Mouse (Mus musculus) kidney, postnatal 25 days (tissue): ENCODE results near the gene Miga1.
A peak's percentile ranks its signal among the peaks of the same experiment; 100 is the strongest.

Experiments used
- DNase-seq, 2 experiments: peaks; one replicate each; pipeline ENCODE4 v3.0.0; 2021; ENCODE audit warnings: mixed read lengths in 2 of 2

Gene Miga1

DNA sequence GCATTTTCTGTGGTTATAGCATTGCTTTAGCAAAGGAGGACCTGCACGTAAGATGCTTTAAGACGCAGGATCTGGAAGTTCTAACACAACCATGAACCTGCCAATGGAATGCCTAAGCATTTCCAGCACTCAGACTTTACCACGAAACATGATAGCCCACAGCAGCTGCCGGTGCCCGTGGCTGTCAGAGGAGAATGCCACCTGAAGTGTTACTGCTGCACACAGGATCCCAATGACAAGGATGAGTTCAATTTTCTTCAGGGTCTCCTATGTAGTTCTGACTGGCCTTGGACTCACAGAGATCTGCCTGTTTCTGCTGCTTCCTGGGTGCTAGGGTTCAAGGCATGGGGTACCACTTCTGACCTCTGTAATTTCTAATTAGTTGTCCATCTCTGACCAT, 55.4 kb downstream of the Miga1 start:
- no peak for DNase-seq

DNA sequence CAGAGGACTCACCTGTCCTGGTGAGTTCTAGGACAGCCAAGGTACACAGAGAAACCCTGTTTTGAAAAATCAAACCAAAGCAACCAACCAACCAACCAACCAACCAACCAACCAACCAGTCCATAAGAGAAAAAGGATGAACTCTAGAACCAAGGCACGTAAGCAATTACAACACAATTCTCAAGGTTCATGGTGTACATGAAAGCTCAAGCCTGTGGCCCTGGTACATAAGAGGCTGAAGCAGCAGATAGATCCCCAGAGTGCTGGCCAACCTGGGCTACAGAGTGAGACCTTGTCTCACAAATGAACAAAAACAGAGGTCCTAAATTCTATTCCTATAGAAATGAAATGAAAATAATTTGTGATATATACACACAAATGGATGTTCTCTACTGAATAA, 55.9 kb downstream of the Miga1 start:
- no peak for DNase-seq

DNA sequence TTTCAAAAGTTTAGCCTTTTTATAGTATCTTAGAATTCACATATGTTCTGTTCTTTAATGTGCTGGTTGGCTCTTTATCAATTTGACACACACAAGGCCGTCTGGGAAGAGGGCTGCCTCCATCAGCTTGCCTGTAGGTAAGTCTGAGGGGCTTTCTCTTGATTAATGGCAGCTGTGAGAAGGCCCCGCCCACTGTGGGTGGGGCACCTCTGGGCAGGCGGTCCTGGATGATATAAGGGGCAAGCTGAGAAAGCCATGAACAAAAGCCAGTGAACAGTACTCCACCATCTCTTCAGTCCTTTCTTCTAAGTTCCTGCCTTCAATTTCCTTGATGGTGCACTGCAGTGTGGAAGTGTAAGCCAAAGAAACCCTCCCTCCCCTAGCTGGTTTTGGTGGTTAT, 58.1 kb downstream of the Miga1 start:
- DNase-seq: no peak

DNA sequence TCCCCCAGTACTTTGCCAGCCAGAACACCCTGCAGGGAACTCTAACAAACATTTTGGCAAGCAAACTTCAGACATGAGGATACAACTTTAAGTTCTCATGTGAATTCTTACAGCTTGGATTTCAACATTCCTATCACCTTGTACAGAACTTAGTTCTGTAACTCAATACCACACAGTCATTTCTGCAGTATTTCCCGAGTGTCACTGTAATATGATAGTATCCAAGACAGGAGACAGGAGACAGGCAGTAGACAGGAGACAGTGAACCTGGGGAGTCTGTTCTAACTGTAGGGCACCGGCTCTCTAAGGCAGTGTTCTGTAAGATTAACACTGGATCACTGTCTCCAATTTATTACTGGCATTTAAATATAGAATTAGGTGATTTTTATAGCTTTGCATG, 61.8 kb downstream of the Miga1 start:
- DNase-seq: no peak

DNA sequence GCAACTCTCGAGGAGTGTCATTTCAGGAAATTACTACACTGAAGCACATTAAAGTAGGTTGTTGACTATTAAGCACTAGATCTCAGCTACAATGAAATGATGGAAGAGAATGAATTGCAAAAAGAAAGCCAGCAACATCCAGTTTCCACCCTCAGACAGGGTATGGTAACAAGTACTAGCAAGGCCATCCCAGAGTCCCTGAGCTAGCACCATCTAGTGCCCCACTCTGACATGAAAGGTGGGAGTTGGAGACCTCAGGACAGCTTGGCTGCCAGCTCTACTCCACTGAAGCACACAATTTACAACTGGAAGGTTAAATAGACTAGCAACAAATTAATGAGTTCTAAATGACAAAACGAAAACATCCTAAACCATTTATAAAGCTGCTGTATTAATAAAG, 62.3 kb downstream of the Miga1 start:
- DNase-seq: no peak

DNA sequence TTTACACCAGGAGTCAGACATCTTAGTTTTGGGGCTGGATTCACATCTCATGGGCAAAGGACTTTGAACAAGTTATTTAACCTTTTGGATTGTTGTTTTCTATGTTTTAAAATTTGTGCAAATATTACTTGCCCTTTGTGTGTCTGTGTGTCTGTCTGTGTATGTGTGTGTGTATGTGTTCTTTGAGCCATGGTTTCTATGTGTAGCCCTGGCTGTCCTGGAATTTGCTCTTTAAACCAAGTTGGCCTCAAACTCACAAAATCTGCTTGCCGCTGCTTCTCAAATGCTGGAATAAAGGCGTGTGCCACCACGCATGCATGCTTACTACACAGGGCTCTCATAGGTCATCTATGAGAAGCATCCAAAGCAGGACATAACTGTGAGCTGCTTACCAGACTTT, 63.3 kb downstream of the Miga1 start:
- no peak for DNase-seq

DNA sequence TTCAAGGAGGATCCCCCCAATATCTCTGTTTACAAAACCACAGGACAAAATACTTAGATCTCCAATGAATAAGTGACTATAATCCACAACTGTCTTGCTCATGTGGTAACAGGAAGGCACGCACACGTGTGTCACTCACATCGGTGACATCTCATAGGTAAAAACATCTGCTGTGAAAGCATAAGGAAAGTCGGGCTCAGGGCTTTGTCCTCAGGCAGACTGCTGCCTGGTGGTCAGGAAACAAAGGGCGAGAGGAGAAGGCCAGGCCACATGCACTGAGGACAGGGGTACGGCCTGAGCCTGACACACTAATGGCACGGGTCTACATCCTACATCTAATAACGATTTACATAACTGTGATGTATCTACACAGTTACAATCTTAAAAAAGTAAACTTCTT, 65.2 kb downstream of the Miga1 start:
- DNase-seq: no peak

DNA sequence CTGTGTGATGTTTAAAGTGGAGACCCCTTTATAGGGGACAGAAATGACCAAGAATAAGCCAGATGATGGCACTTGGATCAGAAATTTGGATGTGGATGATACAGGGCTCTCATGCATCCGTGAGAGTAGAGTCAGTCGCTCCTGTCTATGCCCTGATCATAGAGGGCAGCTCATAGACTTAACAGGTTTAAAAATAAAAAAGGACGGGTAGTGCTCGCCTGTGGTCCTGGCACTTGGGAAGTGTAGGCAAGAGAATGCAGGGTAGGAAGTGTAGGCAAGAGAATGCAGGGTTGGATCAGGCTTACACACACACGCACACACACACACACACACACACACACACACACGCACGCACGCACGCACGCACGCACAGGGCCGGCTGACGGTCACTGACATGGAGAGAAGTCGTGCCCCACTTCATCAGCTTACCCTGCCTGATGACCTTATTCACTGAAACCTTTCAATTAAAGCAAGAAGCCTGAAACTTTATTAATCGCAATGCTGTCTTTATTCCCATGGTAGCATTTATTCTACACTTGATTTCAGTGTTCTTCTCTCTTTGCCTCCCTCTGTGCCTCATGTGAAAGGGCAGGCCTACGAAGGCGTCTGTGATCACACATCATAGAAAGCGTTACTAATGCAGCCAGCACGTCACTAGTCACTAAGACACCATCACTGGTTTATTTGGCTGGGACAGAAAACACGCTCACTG, 67.1 kb downstream of the Miga1 start:
- no peak for DNase-seq

DNA sequence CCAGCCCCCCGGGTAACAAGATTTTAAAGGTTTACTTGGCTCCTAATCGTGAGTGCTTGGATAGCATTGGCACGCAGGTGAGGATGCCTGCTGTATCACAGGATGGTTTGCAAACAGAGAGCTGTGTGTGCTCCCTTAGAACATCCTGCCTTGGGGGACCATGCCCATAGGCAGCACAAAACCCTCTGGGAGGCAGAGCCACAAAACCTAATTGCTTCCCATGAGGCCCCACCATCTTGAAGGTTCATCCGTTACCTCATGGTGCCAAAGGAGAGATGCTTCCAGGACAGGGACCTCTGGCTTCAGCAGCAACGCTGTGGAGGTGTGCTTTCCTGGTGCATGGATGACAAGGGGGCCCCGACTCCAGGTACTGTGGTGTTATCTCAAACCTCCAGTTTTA, 68.3 kb downstream of the Miga1 start:
- DNase-seq: no peak

DNA sequence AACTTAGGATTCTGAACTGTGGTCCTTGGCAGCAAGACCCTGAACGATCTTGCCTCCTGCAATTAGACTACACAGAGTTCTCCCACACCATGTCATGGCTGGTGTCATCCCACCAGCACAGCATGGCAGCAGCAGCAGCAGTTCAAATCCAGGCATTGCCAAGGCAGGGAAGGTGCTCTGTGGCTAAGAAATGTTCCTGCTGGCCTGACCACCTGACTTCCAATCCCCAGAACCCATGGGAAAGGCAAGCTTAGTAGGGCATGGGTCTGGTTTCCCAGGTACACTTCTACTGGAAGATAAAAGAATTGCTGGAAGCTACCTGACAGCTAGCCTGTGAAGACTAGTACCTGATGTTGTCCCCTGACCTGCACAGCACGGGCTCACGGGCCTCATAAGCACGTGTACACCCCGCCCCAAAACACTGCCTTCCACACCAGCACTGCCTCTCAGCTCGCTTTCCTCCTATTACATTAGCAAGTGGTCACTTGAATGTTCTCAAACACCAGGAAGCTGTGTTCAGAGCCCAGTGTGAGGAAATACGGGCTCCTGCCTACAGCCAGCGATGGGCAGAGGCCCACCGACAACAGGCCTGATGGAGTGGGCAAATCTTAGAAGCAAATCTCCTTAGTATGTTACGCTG, 69.0 kb downstream of the Miga1 start:
- DNase-seq: no peak

DNA sequence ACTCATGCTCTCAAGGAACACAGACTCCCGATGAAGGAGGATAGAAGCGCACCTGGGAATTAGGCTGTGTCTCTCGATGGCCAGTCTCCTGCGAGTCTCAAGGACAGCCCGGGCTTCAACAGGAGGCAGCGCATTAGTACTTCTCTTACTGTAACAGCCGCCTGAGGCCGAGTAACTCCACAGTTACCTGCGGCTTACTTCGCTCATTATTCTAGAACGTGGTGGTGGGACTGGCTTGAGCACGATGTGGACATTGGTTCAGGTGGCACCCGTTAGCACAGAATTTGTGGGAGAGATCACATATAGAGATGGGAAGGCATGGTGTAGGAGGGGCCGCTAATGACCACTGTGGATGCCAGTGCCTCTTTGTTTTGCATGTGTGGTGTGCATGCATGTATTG, 72.1 kb downstream of the Miga1 start:
- DNase-seq: no peak

DNA sequence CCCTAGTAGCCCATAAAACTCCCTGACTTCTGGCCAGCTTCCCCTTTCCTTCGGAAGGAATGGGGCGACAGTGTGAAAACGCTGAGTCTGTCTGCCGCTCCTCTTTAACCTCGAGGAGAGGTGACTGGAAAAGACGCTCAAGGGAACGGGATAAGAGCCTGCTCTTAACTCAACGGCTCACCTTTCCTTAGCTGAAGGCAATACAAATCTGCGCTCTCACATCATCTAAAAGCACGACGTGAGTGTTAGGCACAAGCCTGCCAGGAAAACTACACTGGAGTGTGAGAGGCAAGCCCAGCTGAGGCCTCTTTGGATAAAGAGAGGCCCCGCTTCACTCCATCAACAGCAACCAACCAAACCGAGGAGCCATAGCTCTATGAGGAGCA, 74.2 kb downstream of the Miga1 start, which contains the start of gene Nexn:
TSS of gene Nexn (minus strand) at position 315 of the 386 bp plus-strand sequence.
- DNase-seq: no peak

DNA sequence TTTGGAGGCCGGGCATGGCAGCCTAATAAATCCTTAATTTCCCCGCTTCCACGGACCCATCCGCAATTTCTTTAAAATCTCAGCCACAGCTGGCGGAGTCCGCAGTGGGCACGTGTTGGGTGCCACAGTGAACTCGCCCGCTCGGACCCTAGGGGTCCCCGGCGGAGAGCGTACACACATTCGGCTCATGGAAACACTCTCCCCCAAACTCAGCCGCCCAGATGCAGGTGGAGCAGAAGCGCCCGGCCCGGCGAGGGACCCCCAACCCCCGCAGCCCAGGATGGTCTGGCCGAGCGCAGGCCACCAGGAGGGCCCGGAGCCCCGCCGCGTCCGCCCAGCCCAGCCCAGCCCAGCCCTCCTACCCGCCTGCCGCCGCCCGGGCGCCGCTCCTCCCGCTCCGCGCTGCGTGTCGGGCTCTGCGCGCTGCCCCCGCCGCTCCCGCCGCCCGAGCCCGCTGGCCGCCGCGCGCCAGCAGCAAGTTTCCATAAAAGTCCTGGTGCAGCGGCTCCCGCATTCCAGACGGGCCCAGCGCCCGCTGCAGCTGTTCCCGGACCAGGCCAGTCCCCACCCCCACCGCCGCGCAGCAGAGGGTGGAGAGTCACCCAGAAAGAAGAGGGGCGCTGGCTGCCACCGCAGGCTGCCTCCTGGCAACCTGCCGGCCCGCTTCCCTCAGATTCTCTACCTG, 74.7 kb downstream of the Miga1 start:
- DNase-seq: peak; percentile 77 to 85

DNA sequence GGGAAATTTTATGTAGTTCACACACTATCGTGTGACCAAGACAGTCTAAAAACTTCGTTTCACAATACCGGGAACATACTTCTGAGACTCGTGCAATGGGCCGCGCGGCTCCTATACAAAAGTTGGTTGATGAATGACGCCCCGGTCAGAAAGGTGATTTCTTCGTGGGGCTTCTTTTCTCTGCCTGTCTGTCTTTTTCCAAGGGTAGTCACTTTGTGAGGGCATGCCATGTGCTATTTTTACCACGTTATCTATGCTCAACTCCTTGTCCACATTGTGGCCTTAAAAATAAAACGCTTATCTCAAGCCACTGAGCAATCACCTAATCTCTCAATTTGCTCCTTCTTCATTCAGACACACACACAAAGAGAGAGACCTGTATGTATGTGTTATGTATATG, 75.4 kb downstream of the Miga1 start:
- DNase-seq: no peak

DNA sequence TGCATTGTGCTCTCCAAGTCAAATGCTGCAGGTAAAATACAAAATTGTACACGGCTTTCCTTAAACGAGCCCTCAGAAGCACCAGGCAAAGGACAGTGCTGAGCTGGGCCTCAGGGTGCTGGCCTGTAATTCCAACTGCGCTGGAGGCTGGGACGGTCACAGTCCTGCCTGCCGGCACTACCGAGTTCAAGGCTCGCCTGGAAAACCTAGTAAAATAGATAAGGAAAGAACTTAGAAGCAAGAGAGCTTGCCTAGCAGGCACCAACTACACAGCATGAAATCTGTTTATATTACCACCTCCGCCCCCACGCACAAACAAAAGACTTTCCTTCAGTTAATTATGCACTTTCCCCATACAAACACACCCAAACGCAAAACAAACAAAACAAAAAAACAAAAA, 75.8 kb downstream of the Miga1 start:
- no peak for DNase-seq

DNA sequence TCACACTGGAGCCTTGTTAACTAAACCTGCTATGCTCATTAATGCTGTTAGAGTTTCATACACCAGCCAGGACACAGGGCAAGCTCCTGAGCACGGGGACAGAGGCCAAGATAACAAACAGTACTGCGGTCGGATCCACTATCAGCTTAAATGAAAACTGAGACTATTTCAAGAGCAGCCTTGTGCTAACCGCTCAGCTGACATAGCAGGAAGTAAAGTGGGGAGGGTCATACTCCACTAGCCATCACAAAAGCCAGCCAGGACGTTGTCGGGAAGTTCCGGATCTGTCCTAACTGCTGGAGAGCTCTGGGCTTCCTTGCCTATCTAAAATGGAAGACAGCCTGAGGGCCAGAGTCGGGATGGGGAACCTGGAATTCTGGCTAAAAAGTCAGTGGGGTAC, 78.3 kb downstream of the Miga1 start:
- peak; percentile 36 to 50 for DNase-seq

DNA sequence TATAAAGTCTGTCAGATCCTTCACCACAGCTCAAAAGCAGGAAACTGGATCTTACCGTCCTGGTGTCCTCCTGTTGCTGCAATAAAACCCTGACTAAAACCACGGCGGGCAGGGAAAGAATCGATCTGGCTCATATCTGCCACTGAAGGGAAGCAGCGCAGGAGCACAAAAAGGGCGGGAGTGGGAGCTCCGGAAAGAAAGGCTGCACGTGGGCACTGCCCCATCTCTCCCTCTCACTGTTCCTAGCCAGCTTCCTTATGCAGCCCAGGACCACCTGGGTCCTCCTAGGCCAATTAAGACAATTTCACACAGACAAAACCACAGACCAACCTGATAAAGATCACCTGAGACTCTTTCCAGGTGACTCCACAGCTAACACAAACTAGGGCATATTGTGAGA, 78.8 kb downstream of the Miga1 start:
- DNase-seq: no peak

DNA sequence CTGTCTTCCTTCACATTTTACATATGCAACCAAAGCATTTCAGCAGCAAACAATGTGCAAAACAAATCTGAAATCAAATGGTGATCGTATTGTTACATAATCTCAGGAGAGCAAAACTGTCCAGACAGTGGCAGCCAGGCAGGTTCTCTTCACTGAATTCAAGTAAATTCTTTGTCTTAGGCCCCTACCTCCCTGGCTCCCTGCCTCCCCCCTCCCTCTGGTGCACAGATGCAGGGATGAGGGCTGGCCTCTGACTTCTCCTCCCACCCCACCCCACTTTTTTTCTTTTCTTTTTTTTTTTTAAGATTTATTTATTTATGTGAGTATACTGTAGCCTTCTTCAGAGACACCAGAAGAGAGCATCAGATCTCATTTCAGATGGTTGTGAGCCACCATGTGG, 79.8 kb downstream of the Miga1 start:
- no peak for DNase-seq

DNA sequence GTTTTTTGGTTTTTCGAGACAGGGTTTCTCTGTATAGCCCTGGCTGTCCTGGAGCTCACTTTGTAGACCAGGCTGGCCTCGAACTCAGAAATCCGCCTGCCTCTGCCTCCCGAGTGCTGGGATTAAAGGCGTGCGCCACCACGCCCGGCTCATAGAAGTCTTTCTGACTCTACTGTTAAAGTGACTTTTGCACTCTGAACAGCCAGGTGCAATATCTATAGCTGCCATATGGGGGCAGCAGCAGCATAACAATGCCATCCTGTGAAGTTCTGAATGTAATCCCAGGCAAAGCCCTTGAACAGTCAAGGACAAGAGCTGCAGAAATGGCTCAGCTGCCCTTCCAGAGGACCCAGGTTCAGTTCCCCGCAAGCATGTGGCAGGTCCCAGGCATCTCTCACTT, 80.8 kb downstream of the Miga1 start:
- DNase-seq: peak; percentile 75 to 81

DNA sequence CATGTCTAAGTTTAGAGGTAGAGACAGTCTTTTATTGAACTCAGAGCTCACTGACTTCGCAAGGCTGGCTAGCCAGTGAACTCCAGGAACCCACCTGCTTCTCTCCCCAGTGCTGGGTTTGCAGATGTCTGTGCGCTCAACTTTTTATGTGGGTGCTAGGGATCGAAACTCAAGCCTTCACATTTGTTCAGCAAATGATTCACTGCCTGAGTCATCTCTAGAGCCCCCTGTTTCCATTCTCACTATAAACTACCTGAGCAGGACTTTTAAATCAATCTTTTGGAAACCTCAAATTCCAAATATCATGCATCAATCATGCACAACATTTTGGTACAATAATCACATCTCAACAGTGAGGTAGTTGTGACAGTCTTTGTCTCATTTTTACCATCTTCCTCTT, 82.7 kb downstream of the Miga1 start:
- DNase-seq: no peak

DNA sequence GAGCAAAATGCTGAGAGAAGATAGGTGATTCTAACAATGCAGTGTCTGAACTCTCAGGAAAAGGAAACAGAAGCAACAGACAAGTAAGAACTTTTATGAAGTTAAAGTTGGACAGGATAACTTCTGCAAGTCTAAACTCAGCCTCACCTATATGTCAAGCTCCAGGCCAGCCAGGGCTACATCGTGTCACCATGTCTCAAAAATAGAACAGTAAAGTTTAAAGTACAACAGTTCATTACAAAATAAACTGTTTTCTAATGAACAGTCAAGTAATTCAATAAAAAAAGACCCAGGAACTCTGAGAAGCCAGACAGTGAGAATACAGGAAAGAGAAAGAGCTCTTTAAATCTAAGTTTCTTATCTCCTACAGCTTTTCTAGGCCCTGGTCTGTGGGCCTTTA, 89.7 kb downstream of the Miga1 start:
- no peak for DNase-seq

DNA sequence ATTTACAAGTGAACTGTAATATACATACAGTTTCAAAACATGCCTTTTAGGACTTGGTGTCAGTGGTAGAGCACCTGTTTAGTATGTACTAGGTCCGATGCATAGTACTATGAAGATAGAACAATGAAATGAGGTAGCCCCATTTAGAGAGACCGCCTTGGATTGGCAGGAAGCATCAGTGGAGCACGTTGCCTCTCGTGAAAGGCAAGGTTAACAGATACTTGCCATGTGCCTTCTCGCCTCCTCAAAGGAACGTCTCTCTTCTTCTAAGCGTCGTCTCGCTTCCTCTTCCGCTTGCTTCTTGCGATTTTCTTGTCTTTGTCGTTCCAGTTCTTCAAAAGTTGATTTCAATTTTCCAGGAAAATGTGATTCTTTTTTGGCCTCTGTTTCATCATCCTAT, 92.5 kb downstream of the Miga1 start:
- DNase-seq: no peak

DNA sequence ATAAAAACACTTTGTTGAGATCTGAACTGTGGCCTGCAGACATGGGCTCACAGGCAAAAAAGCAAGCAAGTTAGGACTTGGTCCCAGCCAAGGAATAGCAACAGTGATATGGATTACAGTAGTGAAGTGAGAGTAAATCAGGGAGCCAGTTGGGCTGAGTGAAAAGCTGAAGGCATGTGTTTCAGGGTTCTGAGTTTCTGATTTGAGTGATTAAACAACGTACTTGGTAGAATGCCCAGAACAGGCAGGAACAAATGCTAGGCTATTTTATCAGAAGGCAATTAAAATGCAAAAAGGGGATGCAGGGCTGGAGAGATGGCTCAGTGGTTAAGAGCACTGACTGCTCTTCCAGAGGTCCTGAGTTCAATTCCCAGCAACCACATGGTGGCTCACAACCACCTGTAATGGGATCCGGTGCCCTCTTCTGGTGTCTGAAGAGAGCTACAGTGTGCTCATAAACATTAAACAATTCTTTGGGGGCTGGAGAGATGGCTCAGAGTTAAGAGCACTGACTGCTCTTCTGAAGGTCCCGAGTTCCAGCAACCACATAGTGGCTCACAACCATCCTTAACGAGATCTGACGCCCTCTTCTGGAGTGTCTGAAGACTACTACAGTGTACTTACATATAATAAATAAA, 94.8 kb downstream of the Miga1 start:
- DNase-seq: no peak

DNA sequence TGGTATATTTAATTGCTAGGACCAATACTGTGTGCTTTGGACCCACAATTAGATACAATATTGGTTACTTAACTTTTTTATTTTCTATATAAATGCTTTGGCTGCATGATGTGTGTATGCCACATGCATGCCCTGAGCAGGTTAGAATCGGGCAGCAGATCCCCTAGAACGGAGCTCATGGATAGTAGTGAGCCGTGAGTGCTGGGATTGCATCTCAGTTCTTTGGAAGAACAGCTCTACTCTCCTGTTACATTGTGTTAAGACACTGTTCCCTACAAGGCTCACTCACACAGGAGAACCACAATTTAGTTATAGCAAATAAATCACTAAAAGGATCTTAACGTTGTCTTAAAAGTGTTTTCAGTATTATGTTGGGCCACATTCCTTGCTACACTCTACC, 96.9 kb downstream of the Miga1 start:
- no peak for DNase-seq
